Mouse (Mus musculus): ENCODE data around the gene Snrpc. TPM values are rescaled to one million over a fixed set of nuclear protein-coding genes. Genes with fewer than 3 reads are reported as not detected.
"Not testable (repeated sequence)": the region's sequence is repeated elsewhere in the genome, so short reads cannot be mapped to it uniquely, and the experiment has no call there.

Snrpc gene
- total RNA-seq (2014; rRNA removed) (24.4 and 27.1 TPM in 2 replicates), polyA plus RNA-seq (2012; rRNA removed) (42.2 and 49.6 TPM in 2 replicates)

DNA sequence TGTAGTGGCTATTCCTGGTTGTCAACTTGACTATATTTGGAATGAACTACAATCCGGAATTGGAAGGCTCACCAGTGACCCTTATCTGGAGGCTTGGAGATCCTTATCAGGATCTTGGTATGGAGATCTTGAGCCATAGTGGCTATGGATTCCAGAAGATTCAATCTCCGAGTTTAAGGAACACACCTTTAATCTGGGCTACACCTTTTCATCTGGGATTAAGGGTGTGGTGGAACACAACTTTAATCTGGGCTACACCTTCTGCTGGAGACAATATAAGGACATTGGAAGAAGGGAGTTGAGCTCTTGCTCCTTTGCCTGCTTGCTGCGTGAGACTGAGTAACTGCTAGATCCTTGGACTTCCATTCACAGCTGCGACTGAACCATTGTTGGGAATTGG lies at the start of gene Snrpc:
TSS of gene Snrpc (plus strand) at position 301 of the 400 bp plus-strand sequence.
- WGBS, result 85% methylated on average over 4 of the region's 4 CpGs
- Histone ChIP-seq H3K27ac (replicated peaks; ENCODE audit: insufficient read depth, low read depth, low read length) (peak within 1 kb of the TSS; percentile 83), H3K4me3 (ENCODE audit: insufficient read depth, low read depth, low read length) (peak within 1 kb of the TSS; percentile 72), H3K9ac (ENCODE audit: low read depth, low read length) (peak within 1 kb of the TSS; percentile 75; the same call in 1 of the 2 replicates)
- not testable (repeated sequence) for H3K79me2 ChIP-seq (ENCODE audit: control insufficient read depth, insufficient read depth, low read length); DNase-seq (ENCODE audit: extremely low read depth, low read depth, low spot score); H3K36me3 ChIP-seq (ENCODE audit: control insufficient read depth, insufficient read depth, low read length); H3K27me3 ChIP-seq (ENCODE audit: control insufficient read depth, insufficient read depth, low read length); H3K4me1 ChIP-seq (ENCODE audit: control insufficient read depth, insufficient read depth, low read length)

DNA sequence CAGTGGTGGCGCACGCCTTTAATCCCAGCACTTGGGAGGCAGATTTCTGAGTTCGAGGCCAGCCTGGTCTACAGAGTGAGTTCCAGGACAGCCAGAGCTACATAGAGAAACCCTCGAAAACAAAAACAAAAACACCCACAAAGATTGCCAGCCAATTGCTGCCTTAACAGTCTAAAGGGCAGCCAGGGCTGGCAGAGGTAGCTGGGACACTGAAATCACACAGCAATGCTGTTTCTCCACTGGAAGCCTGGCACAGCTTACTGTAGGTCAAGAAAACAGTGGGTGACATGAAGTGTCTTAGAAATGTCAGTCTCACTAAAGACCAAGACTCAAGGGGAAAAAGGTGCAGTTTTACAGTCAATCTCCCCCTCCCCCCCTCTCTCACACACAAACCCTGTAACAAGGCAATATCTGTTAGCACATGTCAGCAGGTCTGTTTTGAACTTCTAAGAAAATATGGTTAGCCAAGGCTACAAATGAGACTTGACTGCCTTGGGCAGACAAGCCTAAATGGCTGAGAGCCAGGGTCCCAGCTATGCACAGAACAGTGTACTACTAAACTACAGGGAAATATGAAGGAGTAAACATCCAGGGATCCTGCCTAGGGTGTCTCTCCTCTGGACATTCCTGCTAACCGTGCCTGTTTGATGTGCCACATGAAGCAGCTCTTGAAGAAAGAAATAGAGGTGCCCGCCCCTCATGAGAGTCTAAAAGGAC lies 49.3 kb upstream of the Snrpc start:
- Histone ChIP-seq H3K4me3 (ENCODE audit: insufficient read depth, low read depth, low read length) (no peak overlapping the region), H3K27ac (replicated peaks; ENCODE audit: insufficient read depth, low read depth, low read length) (peak overlapping the region; percentile 90), H3K27me3 (ENCODE audit: control insufficient read depth, insufficient read depth, low read length) (no peaks in the 10 kb centered on the region), H3K36me3 (ENCODE audit: control insufficient read depth, insufficient read depth, low read length) (peaks cover 8% of the 10 kb centered on the region), H3K79me2 (ENCODE audit: control insufficient read depth, insufficient read depth, low read length) (peaks cover 58% of the 10 kb centered on the region), H3K9ac (ENCODE audit: low read depth, low read length) (peak overlapping the region; percentile 41), H3K4me1 (ENCODE audit: control insufficient read depth, insufficient read depth, low read length) (peaks cover 42% of the 10 kb centered on the region)
- DNase-seq (ENCODE audit: extremely low read depth, low read depth, low spot score), result peak; percentile 90
- TF ChIP-seq POLR2A (IDR thresholded peaks at IDR 0.05; ENCODE audit: extremely low read depth, insufficient read depth, low read length) (no peak), CTCF (IDR thresholded peaks at IDR 0.05; ENCODE audit: low read depth, low read length) (no peak)
- WGBS, result 46% methylated on average over 6 of the region's 6 CpGs

DNA sequence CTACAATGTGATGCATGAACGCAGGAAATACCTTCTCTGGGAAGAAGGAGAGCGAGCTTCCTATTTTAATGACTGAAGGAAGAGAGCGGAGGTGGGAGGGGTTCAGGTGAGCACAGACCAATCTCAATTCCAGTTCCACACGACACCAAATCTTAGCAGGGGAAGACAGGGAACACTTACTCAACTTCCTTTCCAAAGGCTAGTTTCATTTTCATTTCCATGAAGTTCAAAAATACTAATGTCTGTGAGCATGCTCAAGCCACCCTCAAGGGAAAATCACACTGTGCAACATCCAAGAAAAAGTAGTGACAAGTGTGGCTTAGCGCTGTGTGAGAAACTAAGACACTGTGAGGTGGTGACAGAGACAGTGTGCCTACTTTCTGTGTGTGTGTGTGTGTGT lies 47.9 kb upstream of the Snrpc start:
- DNase-seq (ENCODE audit: extremely low read depth, low read depth, low spot score), result no peak
- Histone ChIP-seq H3K4me1 (ENCODE audit: control insufficient read depth, insufficient read depth, low read length) (peaks cover 47% of the 10 kb centered on the region), H3K27ac (replicated peaks; ENCODE audit: insufficient read depth, low read depth, low read length) (peak overlapping the region; percentile 93), H3K9ac (ENCODE audit: low read depth, low read length) (peak overlapping the region; percentile 18; the same call in 1 of the 2 replicates), H3K79me2 (ENCODE audit: control insufficient read depth, insufficient read depth, low read length) (peaks cover 56% of the 10 kb centered on the region), H3K4me3 (ENCODE audit: insufficient read depth, low read depth, low read length) (no peak overlapping the region), H3K27me3 (ENCODE audit: control insufficient read depth, insufficient read depth, low read length) (no peaks in the 10 kb centered on the region), H3K36me3 (ENCODE audit: control insufficient read depth, insufficient read depth, low read length) (peaks cover 4% of the 10 kb centered on the region)
- WGBS, result 70% methylated on average over 5 of the region's 5 CpGs
- TF ChIP-seq POLR2A (IDR thresholded peaks at IDR 0.05; ENCODE audit: extremely low read depth, insufficient read depth, low read length) (no peak), CTCF (IDR thresholded peaks at IDR 0.05; ENCODE audit: low read depth, low read length) (no peak)

DNA sequence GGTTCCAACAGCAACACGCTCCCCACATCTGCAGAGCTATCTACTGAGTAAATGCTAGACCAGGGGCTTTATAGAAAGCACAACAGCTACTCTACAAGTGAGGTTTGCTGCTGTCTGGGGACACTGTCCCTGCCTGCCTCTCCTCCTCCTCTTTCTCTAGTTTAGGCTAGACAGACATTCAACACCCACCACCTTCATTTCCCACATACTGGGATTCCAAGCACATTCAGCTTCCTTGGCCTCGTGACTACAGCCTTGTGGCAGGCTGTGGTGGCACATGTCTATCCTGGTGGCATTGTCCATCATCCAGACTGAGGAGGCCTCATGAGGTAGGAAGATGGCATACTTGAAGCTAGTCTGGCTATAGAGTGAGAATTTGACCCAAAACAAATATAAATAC lies 47.0 kb upstream of the Snrpc start:
- H3K36me3 ChIP-seq (ENCODE audit: control insufficient read depth, insufficient read depth, low read length), result no peaks in the 10 kb centered on the region
- peaks cover 52% of the 10 kb centered on the region for H3K4me1 ChIP-seq (ENCODE audit: control insufficient read depth, insufficient read depth, low read length)
- peaks cover 59% of the 10 kb centered on the region for H3K79me2 ChIP-seq (ENCODE audit: control insufficient read depth, insufficient read depth, low read length)
- peak overlapping the region; percentile 15; the same call in 1 of the 2 replicates for H3K9ac ChIP-seq (ENCODE audit: low read depth, low read length)
- no peaks in the 10 kb centered on the region for H3K27me3 ChIP-seq (ENCODE audit: control insufficient read depth, insufficient read depth, low read length)
- H3K4me3 ChIP-seq (ENCODE audit: insufficient read depth, low read depth, low read length), result no peak overlapping the region
- peak overlapping the region; percentile 93 for H3K27ac ChIP-seq (replicated peaks; ENCODE audit: insufficient read depth, low read depth, low read length)
- DNase-seq (ENCODE audit: extremely low read depth, low read depth, low spot score), result no peak
- TF ChIP-seq CTCF (IDR thresholded peaks at IDR 0.05; ENCODE audit: low read depth, low read length), result no peak
- no peak for TF ChIP-seq POLR2A (IDR thresholded peaks at IDR 0.05; ENCODE audit: extremely low read depth, insufficient read depth, low read length)
- WGBS, result 85% methylated on average over 2 of the region's 2 CpGs

DNA sequence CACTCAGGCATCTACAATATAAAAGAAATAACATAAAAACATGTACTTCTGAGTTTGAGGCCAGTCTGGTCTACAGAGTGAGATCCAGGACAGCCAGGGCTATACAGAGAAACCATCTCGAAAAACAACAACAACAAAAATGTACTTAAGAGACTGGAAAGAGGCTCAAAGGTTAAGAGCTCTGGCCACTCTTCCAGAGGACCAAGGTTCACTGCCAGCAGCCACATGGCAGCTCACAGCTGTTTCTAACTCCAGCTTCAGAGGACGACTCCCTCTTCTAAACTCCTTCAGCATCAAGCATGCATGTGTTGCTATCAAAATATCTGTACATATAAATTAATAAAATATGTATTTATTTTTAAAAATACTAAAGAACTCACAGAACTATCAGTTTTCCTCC lies 46.4 kb upstream of the Snrpc start:
- H3K9ac ChIP-seq (ENCODE audit: low read depth, low read length), result no peak overlapping the region
- peaks cover 57% of the 10 kb centered on the region for H3K4me1 ChIP-seq (ENCODE audit: control insufficient read depth, insufficient read depth, low read length)
- peak overlapping the region; percentile 93 for H3K27ac ChIP-seq (replicated peaks; ENCODE audit: insufficient read depth, low read depth, low read length)
- WGBS, result 28% methylated on average over 2 of the region's 2 CpGs
- no peaks in the 10 kb centered on the region for H3K27me3 ChIP-seq (ENCODE audit: control insufficient read depth, insufficient read depth, low read length)
- peak; percentile 91 for DNase-seq (ENCODE audit: extremely low read depth, low read depth, low spot score)
- no peaks in the 10 kb centered on the region for H3K36me3 ChIP-seq (ENCODE audit: control insufficient read depth, insufficient read depth, low read length)
- TF ChIP-seq POLR2A (IDR thresholded peaks at IDR 0.05; ENCODE audit: extremely low read depth, insufficient read depth, low read length), result no peak
- no peak for TF ChIP-seq CTCF (IDR thresholded peaks at IDR 0.05; ENCODE audit: low read depth, low read length)
- H3K4me3 ChIP-seq (ENCODE audit: insufficient read depth, low read depth, low read length), result no peak overlapping the region
- peaks cover 64% of the 10 kb centered on the region for H3K79me2 ChIP-seq (ENCODE audit: control insufficient read depth, insufficient read depth, low read length)

DNA sequence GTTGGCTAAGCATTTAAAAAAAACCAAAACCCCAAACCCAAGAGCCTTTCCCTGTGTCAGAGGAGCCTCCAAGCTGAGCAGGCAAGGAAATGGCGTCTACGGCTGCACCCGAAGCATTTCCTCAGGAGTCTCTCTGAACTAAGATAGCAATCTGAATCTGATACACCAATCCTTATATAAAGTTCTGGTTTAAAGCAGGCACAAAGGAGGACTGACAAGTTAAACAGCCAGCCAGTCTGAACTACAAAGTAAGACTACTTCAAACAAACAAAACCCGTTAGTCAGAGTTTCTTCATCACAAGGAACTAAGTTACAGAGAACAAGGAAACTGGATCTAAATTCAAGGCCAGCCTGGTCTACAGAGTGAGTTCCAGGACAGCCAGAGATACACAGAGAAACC lies 45.4 kb upstream of the Snrpc start:
- DNase-seq (ENCODE audit: extremely low read depth, low read depth, low spot score), result no peak
- H3K4me3 ChIP-seq (ENCODE audit: insufficient read depth, low read depth, low read length), result no peak overlapping the region
- 46% methylated on average over 4 of the region's 4 CpGs for WGBS
- no peaks in the 10 kb centered on the region for H3K36me3 ChIP-seq (ENCODE audit: control insufficient read depth, insufficient read depth, low read length)
- TF ChIP-seq CTCF (IDR thresholded peaks at IDR 0.05; ENCODE audit: low read depth, low read length) (no peak), POLR2A (IDR thresholded peaks at IDR 0.05; ENCODE audit: extremely low read depth, insufficient read depth, low read length) (no peak)
- peaks cover 63% of the 10 kb centered on the region for H3K4me1 ChIP-seq (ENCODE audit: control insufficient read depth, insufficient read depth, low read length)
- no peak overlapping the region for H3K9ac ChIP-seq (ENCODE audit: low read depth, low read length)
- H3K27ac ChIP-seq (replicated peaks; ENCODE audit: insufficient read depth, low read depth, low read length), result peak overlapping the region; percentile 97
- H3K27me3 ChIP-seq (ENCODE audit: control insufficient read depth, insufficient read depth, low read length), result no peaks in the 10 kb centered on the region
- H3K79me2 ChIP-seq (ENCODE audit: control insufficient read depth, insufficient read depth, low read length), result peaks cover 59% of the 10 kb centered on the region
